Mouse (Mus musculus) T-helper 1 cell (primary cell): ENCODE results near the gene Ppat.
"Not testable (repeated sequence)": the region's sequence is repeated elsewhere in the genome, so short reads cannot be mapped to it uniquely, and the experiment has no call there.

ENCODE experiments used
- in situ Hi-C: fragments of 300-600 bp; cut with MboI, MseI; formaldehyde crosslinking; loops from one replicate; pipeline ENCODE4 v1.15.1; 2025; ENCODE audit warnings: high pct_unique_total_duplicates

Ppat gene

GRCm38 (mm10) chr5:76951106-76952027 is at the start of gene Ppat, which contains the start of gene Paics:
Ppat (minus strand) TSS chr5:76951578.
Paics (plus strand) TSS chr5:76951307.
- in situ Hi-C loops, result loop anchor here (10.0 kb wide), 1 partner anchor 47 kb away; the partner anchor contains the start of gene Aasdh

GRCm38 (mm10) chr5:76998416-76998815 is 47.0 kb upstream of the Ppat start:
- in situ Hi-C loops, result no loop called here

DNA sequence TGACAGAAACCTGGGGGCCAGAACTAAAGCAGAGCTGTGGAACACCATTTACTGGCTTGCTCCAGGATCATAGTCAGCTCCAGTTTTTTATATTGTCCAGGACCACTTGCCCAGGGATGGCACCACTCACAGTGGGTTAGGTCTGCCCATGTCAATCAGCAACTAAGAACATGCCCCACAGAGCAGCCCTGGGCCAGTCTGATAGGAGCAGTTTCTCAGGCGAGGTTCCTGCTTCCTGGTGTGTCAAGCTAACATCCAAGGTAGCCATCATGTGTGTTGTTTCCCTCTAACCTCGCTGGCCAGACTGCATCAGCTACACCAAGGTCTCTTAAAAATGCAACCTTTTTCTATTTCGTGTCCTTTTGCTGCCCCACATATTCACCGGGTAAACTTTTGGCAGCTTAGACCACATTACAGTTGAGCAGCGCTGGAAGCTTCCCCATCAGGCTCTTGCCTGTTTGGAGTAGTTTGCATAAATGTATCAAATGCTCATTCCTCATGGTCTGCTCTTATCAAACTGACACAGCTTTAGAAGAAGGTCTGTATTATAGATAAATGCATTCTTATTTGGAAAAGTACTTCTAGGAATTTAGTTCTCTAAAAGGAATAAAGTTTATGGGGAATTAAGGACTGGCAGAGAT is 41.9 kb upstream of the Ppat start:
- in situ Hi-C loops, result no loop called here

GRCm38 (mm10) chr5:76990789-76991188 is 39.4 kb upstream of the Ppat start:
- in situ Hi-C loops, result no loop called here

- in situ Hi-C loops, result loop anchor here (10.0 kb wide), 1 partner anchor 341 kb away; no protein-coding TSS in a partner anchor
These were observed 32.6 kb upstream of the Ppat start for GRCm38 (mm10) chr5:76984015-76984414.

DNA sequence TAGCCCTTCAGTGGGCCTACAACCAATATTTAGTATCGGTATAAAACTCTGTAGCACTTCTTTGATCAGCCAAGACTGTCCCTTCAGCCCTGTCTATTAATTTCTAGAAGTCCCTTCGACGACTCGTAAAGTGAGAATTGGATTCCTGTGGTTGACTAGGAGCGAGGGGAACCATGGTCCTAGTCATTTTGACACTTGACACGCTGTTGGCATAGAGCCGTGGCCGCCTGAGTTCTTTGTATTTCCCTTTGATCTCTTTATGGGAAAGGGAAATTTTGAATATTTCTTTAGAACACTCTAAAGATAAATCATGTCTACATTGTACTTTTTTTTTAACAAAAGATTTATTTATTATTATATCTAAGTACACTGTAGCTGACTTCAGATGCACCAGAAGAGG is 24.4 kb upstream of the Ppat start:
- in situ Hi-C loops, result no loop called here

DNA sequence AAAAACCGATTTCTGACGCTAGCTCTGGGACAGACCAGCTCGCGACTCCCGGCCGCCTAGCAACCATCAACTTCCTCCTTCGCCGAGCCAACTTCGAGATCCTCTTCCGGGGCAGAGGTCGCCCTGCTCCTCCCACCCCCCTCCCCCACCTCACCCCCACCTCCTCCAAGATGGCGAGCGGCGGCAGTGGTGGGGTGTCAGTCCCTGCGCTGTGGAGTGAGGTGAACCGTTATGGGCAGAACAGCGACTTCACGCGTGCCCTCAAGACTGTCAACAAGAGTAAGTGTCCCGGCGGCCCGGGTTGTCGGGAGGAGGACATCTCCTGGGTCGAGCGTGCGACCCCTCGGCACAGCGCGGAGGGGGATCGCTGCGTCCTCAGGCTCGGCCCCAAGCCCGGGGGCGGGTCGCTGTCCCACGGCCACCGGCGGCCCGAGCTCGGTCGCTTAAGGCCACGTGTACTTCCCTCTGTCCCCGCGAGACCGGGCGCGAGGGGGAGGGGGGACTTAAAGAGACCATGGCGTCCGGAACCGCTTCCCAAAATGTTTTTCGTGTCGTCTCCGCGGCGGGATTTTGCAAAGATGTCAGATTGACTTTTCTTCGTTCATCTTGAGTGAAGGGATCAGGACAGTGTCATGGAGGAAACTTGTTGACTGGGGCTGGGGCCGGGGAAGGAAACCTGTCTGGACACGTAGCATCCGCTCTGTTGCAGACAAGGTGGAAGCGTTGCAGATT is 23.3 kb upstream of the Ppat start, which contains the start of gene Srp72:
Gene Srp72, plus strand, starts transcription at position 130 of the 732 bp plus-strand sequence.
- in situ Hi-C loops, result no loop called here

DNA sequence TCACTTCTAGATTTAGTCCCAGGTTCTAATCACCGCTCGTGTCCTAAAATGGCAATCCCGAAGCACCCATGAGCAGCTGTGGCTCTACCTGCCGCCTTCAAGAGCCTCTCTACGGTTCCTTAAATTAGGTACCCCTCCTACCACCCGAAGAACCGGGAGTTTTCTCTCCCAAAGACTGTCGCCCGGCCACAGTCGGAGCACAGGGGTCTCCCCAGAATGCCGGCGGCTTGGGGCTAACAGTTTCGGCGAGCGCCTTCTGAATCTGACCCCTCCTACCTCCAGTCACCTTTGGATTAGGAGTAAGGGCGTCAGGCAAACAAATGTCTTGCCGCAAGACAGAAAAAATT is 22.8 kb upstream of the Ppat start:
- in situ Hi-C loops, result no loop called here

DNA sequence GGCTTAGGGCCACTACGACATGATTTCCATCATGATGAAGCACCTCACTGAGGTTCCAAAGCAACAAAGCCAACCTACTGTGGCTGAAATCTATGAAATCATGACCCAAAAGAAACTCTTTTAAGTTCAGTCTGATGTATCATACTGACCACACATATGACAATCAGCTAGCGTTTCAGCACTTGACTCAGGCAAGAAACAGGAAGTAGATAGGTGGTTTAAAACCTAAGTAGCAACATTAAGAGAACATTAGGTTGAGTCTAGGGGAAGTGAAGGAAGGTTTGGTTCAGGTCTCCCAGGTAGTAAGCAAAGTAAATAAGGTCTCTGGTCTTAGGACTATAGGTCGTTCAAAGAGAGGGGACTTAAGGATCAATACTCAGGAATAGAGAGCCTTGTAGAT is 22.1 kb upstream of the Ppat start:
- in situ Hi-C loops, result no loop called here

- in situ Hi-C loops, result not testable (repeated sequence)
These were observed 19.7 kb upstream of the Ppat start for GRCm38 (mm10) chr5:76971115-76971514.

GRCm38 (mm10) chr5:76969250-76969649 is 17.9 kb upstream of the Ppat start:
- in situ Hi-C loops, result no loop called here

DNA sequence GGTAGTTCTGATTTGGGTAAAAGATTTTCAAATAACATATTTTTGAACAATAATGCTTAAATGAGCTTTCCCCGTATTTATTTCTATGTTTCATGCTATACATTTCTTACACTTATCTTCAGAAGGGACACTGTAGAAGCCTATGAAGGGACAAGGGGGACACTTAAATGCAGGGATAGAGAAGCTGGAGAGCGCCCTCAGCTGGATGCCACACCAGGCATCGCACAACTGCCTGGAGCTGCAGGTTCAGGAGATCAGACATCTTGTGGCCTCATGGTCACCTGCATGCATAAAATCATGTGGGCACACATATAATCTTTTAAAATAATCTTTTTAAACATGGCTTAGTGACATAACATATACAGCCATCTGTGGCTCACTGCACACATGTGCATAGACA is 13.3 kb upstream of the Ppat start:
- in situ Hi-C loops, result no loop called here

DNA sequence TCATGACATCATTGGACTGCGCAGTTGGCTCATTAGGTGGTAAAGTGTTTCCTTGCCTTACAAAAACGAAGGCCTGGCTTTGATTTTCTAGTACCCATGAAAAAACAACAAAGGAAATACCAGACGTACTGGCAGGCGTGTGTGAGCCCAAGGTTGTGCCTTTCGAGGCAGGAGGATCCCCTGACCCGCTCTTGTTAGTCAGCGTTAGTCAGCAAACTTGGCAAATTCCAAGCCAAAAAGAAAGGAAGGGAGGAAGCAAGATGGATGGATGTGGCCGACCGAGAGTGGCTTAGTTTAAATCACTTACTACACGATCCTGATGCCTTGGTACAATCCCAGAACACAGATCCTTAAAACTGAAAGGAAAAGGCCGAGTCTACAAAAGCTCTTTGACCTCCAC is 11.2 kb upstream of the Ppat start:
- in situ Hi-C loops, result no loop called here

GRCm38 (mm10) chr5:76959587-76959986 is 8.2 kb upstream of the Ppat start:
- in situ Hi-C loops, result loop anchor here (5.0 to 10.0 kb wide), 2 partner anchors 37 to 55 kb away; partner anchors contain the start of gene Aasdh

DNA sequence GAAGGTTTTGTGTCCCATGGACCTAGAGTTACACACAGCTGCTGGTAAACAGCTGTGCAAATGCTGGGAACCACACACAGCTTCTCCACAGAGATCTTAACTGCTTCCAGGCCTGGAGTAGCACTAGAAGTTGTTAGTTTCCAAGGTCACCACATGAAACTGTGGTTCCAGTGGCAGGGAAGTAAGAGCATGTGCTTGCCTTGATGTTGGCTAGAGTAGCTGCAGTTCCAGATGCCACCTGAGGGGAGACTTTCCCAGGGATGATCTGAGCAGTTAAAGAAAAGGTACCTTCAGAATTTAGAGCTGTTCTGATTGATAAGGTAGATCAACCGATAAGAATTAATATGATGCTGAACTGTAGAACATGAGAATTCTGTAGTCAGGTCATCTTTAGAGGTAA is 6.6 kb upstream of the Ppat start:
- in situ Hi-C loops, result loop anchor here (5.0 to 10.0 kb wide), 2 partner anchors 36 to 53 kb away; partner anchors contain the start of gene Aasdh

DNA sequence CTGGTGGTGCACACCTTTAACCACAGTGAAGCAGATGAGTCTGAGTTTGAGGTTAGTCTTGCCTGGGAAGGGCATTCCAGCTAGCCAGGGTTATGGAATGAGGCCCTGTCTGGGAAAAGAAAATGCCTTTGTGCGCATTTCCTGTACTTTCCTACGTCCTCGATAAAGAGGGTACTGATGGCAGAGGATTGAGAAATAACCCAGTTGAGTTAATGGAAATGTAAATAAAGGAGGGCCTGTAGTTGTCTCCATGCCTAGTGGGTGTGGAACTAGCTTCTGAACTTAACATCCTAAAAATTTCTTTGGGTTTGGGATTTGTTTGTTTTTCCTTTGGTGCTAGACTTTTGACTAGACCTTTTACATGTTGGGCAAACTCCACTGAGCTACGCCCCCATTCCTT is 4.1 kb upstream of the Ppat start:
- in situ Hi-C loops, result loop anchor here (5.0 to 10.0 kb wide), 2 partner anchors 33 to 51 kb away; partner anchors contain the start of gene Aasdh

- in situ Hi-C loops, result loop anchor here (10.0 kb wide), 1 partner anchor 50 kb away; the partner anchor contains the start of gene Aasdh
These were observed 3.0 kb upstream of the Ppat start for GRCm38 (mm10) chr5:76954271-76954900.

DNA sequence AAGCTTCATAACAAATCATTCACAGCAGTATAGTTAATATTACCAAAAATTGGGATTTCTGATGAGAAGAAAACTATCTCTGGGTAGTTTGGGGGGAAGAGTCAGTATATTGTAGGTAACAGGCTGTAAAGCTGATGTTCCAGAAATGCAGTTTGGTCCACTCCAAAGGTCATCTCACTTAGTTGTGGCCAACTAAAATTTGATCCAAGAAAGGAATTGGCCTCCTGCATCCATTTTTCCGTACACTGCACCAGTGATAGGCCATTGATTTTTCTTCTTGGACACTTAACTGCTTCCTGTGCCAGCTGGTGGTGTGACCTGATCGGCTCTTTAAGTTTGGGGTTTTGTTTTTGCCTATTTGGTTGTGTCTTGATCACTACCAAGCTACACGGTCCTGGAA is 2.4 kb upstream of the Ppat start:
- in situ Hi-C loops, result loop anchor here (10.0 kb wide), 1 partner anchor 49 kb away; the partner anchor contains the start of gene Aasdh

- in situ Hi-C loops, result loop anchor here (10.0 kb wide), 1 partner anchor 48 kb away; the partner anchor contains the start of gene Aasdh
These were observed 998 bp upstream of the Ppat start for GRCm38 (mm10) chr5:76952112-76953040.
